Mouse (Mus musculus) midbrain, embryonic 16.5 days (tissue): ENCODE data around the gene Gpr152. TPM values are rescaled to one million over a fixed set of nuclear protein-coding genes. Genes with fewer than 3 reads are reported as not detected.
"Not testable (repeated sequence)": the region's sequence is repeated elsewhere in the genome, so short reads cannot be mapped to it uniquely, and the experiment has no call there.

Source experiments
- ATAC-seq: fragments of 200-750 bp; cut with Nextera tagmentation; 2 replicates; pipeline ENCODE4 v1.8.0; 2017; ENCODE audit warnings: moderate TSS enrichment
- H3K27ac ChIP-seq: fragments of 300-500 bp; sonication (generic); 2 replicates; pipeline ENCODE4 v1.5.1; 2014; ENCODE audit warnings: mild to moderate bottlenecking, low read length, mixed read lengths
- H3K27me3 ChIP-seq: fragments of 300-500 bp; sonication (generic); 2 replicates; pipeline ENCODE4 v1.6.1; 2014; ENCODE audit warnings: low read depth, low read length, mixed read lengths; ENCODE audit not compliant: control insufficient read depth, insufficient read depth
- H3K36me3 ChIP-seq: fragments of 300-500 bp; sonication (generic); 2 replicates; pipeline ENCODE4 v1.6.1; 2014; ENCODE audit warnings: mild to moderate bottlenecking, low read length, moderate library complexity, mixed read lengths; ENCODE audit not compliant: control insufficient read depth, insufficient read depth
- H3K4me1 ChIP-seq: fragments of 300-500 bp; sonication (generic); 2 replicates; pipeline ENCODE4 v1.6.1; 2014; ENCODE audit warnings: mild to moderate bottlenecking, low read length, mixed read lengths; ENCODE audit not compliant: control insufficient read depth, insufficient read depth
- H3K4me2 ChIP-seq: fragments of 300-500 bp; sonication (generic); 2 replicates; pipeline ENCODE4 v1.6.1; 2014; ENCODE audit warnings: mild to moderate bottlenecking, low read length, mixed read lengths
- H3K4me3 ChIP-seq: fragments of 300-500 bp; sonication (generic); 2 replicates; pipeline ENCODE4 v1.5.1; 2014; ENCODE audit warnings: low read depth, mild to moderate bottlenecking, low read length, moderate library complexity, mixed read lengths
- H3K9ac ChIP-seq: fragments of 300-500 bp; sonication (generic); 2 replicates; pipeline ENCODE4 v1.6.1; 2014; ENCODE audit warnings: low read depth, low read length, mixed read lengths
- H3K9me3 ChIP-seq: fragments of 300-500 bp; sonication (generic); replicated peaks from 2 replicates; pipeline ENCODE4 v1.6.1; 2014; ENCODE audit warnings: mild to moderate bottlenecking, low read length, mixed read lengths; ENCODE audit not compliant: control insufficient read depth, poor library complexity, severe bottlenecking
- WGBS: fragments of 180-500 bp; shearing (Covaris S2); extraction: QIAGEN DNeasy Blood & Tissue Kit; methylation state at CpG from one replicate; pipeline ENCODE4 v1.1.7; 2014; 5-methylcytosine and 5-hydroxymethylcytosine counted together
- polyA plus RNA-seq: library from polyadenylated mRNA; unstranded; fragments of >200 nt; fragmentation: Nextera tagmentation; extraction: Ambion mirVana; gene quantifications from 2 replicates; pipeline ENCODE4 v1.2.1, GENCODE M21; 2015

The Gpr152 gene
- polyA plus RNA-seq, 1 experiment from 2014 or later = 0.09 TPM

DNA sequence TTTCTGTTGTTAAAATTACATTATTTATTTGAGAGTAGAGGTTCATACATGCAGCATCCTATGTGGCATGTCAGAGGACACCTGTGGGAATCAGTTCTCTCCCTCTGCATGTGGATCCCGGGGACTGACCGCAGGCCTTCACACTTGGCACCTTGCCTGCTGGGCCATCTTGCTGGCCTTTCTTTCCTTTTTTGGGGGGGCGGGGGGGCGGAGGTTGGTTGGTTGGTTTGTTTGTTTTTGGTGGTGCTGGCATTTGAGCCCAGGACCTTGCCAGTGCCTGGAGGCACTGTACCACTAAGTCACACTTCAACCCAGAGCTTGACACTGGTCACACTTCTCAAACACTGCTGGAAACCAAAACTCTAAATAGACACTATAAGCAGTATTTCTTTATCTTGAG, 5.2 kb upstream of the Gpr152 start:
- Histone ChIP-seq H3K9me3 (no peaks in the 10 kb centered on the region), H3K4me2 (no peak overlapping the region), H3K9ac (no peak overlapping the region), H3K4me1 (no peaks in the 10 kb centered on the region; the same call in 1 of the 2 replicates), H3K36me3 (peaks cover 13% of the 10 kb centered on the region), H3K27ac (no peak overlapping the region), H3K4me3 (no peak overlapping the region), H3K27me3 (no peaks in the 10 kb centered on the region)
- 95% methylated on average over 4 of the region's 4 CpGs for WGBS
- ATAC-seq = no peak

DNA sequence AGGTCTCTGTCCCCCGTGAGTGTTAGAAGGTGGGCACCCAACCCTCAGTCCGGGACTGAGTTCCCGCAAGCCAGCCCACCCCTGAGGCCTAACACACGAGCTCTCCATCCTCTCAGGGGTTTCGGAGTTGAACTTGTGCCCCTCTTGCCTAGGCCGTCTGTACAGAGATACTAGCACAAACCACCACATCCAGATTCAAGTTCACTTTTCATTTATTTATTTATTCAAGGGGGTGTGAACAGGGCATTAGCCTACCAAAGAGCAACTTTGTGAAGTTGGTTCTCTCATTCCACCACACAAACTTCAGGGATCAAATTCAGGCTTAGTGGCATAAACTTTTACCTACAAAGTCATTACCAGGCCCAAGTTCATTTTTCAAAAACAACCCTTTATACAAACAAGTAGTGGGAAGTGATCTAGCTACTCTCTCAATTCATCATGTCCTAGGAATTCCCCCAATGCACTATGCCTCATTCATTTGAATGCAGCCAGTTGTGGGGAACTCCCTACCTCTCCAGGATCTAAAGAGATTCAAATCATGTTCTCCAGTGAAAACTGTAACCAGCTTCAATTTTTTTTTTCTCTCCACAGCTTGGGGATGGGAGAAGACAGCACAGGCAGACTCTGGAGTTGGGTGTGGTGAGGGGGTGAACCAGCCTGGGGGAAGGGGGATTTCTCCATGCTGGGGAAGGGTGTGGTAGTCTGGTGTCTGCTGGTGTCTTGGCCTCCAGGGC, 4.2 kb upstream of the Gpr152 start:
- not testable (repeated sequence) for H3K9ac ChIP-seq, H3K9me3 ChIP-seq, ATAC-seq, H3K4me3 ChIP-seq, H3K4me2 ChIP-seq, H3K27me3 ChIP-seq, H3K4me1 ChIP-seq, H3K27ac ChIP-seq
- H3K36me3 ChIP-seq = peaks cover 13% of the 10 kb centered on the region
- 87% methylated on average over 6 of the region's 6 CpGs for WGBS

- H3K9me3 ChIP-seq, H3K4me2 ChIP-seq, H3K4me1 ChIP-seq, ATAC-seq, H3K4me3 ChIP-seq, H3K27me3 ChIP-seq, H3K27ac ChIP-seq, H3K9ac ChIP-seq: not testable (repeated sequence)
- 23% methylated on average over 8 of the region's 8 CpGs for WGBS
- peaks cover 13% of the 10 kb centered on the region for H3K36me3 ChIP-seq
These were observed 3.6 kb upstream of the Gpr152 start for GRCm38 (mm10) chr19:4135963-4136345.

DNA sequence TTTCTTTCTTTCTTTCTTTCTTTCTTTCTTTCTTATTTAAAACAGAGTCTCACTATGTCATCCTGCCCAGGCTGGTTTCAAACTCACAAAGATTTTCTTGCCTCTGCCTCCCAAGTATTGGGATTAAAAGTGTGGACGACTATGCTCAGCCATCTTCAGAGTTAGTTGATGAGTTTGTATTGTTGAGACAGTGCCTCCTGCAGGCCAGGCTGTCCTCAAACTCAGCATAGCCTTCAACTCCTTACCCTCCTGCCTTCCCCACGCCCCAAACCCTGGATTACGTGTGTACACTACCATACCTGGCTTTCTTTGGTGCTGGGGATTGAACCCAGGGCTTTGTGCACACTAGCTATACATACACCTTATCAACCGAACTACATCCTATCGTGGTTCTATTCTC, 3.1 kb upstream of the Gpr152 start:
- H3K27ac ChIP-seq = no peak overlapping the region
- H3K4me3 ChIP-seq = no peak overlapping the region
- H3K9ac ChIP-seq = no peak overlapping the region
- 81% methylated on average over 5 of the region's 5 CpGs for WGBS
- H3K9me3 ChIP-seq = no peaks in the 10 kb centered on the region
- H3K27me3 ChIP-seq = no peaks in the 10 kb centered on the region
- no peaks in the 10 kb centered on the region; the same call in 1 of the 2 replicates for H3K4me1 ChIP-seq
- ATAC-seq = no peak
- peaks cover 10% of the 10 kb centered on the region for H3K36me3 ChIP-seq
- no peak overlapping the region for H3K4me2 ChIP-seq

DNA sequence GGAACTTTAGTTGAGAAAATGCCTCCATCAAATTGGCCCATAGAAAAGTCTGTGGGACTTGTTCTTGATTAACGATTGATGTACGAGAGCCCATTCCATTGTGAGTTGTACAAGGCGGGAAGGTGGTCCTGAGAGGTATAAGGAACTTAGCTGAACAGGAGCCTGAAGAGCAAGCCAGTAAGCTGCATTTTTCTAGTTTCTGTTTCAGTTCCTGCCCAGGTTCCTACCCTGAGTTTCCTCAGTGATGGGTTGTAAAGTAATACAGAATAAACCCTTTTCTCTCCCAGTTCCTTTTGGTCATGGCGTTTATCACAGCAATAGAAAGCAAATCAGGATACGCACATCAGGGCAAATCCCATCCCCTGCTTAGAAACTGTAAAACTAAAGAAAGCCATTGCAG, 1.7 kb upstream of the Gpr152 start:
- Histone ChIP-seq H3K9me3 (no peaks in the 10 kb centered on the region), H3K36me3 (peaks cover 3% of the 10 kb centered on the region), H3K4me1 (no peaks in the 10 kb centered on the region; the same call in 1 of the 2 replicates), H3K9ac (no peak overlapping the region), H3K4me2 (no peak overlapping the region), H3K4me3 (no peak overlapping the region), H3K27me3 (no peaks in the 10 kb centered on the region), H3K27ac (no peak overlapping the region)
- no peak for ATAC-seq
- WGBS = 86% methylated on average over 5 of the region's 5 CpGs

DNA sequence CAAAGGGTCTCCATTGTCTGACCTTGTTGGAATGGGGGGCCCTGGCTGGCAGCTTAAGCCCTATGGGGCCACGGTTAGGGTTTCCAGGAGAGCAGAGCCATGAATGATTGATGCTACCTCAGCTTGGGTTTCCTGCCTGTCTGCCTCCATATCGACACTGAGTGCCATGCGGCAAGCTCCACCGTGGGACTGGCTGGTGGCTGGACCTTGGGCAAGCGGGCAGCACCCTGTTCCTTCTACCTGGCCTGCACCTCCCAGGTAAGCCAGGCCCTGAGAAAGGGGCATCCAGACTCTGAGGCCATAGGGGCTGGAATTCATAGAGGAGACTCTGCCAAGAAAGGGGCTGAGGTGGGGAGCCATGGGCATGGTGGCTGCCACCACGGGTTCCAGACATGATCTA, 560 bp downstream of the Gpr152 start:
- Histone ChIP-seq H3K27ac (no peak overlapping the region), H3K36me3 (no peaks in the 10 kb centered on the region), H3K9ac (no peak overlapping the region), H3K4me1 (no peaks in the 10 kb centered on the region; the same call in 1 of the 2 replicates), H3K4me3 (no peak overlapping the region), H3K9me3 (no peaks in the 10 kb centered on the region), H3K4me2 (no peak overlapping the region), H3K27me3 (no peaks in the 10 kb centered on the region)
- 90% methylated on average over 6 of the region's 6 CpGs for WGBS
- no peak for ATAC-seq

GRCm38 (mm10) chr19:4142416-4143173, 3.0 kb downstream of the Gpr152 start:
- Histone ChIP-seq H3K36me3 (no peaks in the 10 kb centered on the region), H3K4me2 (no peak overlapping the region), H3K4me3 (no peak overlapping the region), H3K27me3 (no peaks in the 10 kb centered on the region), H3K9me3 (no peaks in the 10 kb centered on the region), H3K27ac (no peak overlapping the region), H3K4me1 (no peaks in the 10 kb centered on the region; the same call in 1 of the 2 replicates), H3K9ac (no peak overlapping the region)
- ATAC-seq = no peak
- WGBS = 90% methylated on average over 18 of the region's 18 CpGs

GRCm38 (mm10) chr19:4143759-4144268, 4.2 kb downstream of the Gpr152 start, which contains the start of gene Cabp4:
Gene Cabp4, minus strand, starts transcription at chr19:4144033.
- no peak within 1 kb of the TSS for H3K9ac ChIP-seq

More at GRCm38 (mm10) chr19:4143759-4144268, 4.2 kb downstream of the Gpr152 start, which contains the start of gene Cabp4:
- Histone ChIP-seq H3K4me3 (no peak within 1 kb of the TSS), H3K9me3 (no peaks in the 10 kb centered on the region), H3K4me1 (peaks cover 5% of the 10 kb centered on the region; the same call in 1 of the 2 replicates), H3K36me3 (no peaks in the 10 kb centered on the region), H3K27ac (no peak within 1 kb of the TSS), H3K27me3 (no peaks in the 10 kb centered on the region), H3K4me2 (no peak within 1 kb of the TSS)
- 86% methylated on average over 7 of the region's 7 CpGs for WGBS
- no peak for ATAC-seq
